Mouse (Mus musculus) layer of hippocampus, adult 6 months (tissue): ENCODE results near the gene Tmem80. TPM values are rescaled to one million over a fixed set of nuclear protein-coding genes. Genes with fewer than 3 reads are reported as not detected.

Source experiments
- long read RNA-seq, 2 experiments: library from polyadenylated mRNA; unstranded; transcript quantifications; one replicate each; pipeline ENCODE4 v2.0.0; 2019 to 2020
- polyA plus RNA-seq: library from polyadenylated mRNA; unstranded; fragments of <200 nt; fragmentation: Nextera tagmentation; gene quantifications from 2 replicates; pipeline ENCODE4 v1.2.3, GENCODE M21; 2021

Gene Tmem80
- polyA plus RNA-seq, result 32.9 and 33.3 TPM in 2 replicates
- long read RNA-seq, experiment 1, transcript Tmem80-203 (3 exons, 669 nt), result major isoform, 10 of 23 reads
- long read RNA-seq, experiment 1, partial matches to known transcripts, result 1 of 23 reads
- long read RNA-seq, experiment 1, other reads (novel, unspliced or antisense), result 4 of 23 reads
- long read RNA-seq, experiment 2, transcript Tmem80-202 (5 exons, 959 nt), result minor isoform, 12 of 102 reads
- long read RNA-seq, experiment 2, transcript Tmem80-201 (6 exons, 1,800 nt), result major isoform, 44 of 102 reads
- long read RNA-seq, experiment 2, transcript Tmem80-203 (3 exons, 669 nt), result minor isoform, 12 of 102 reads
- long read RNA-seq, experiment 2, partial matches to known transcripts, result 1 of 102 reads
- long read RNA-seq, experiment 2, other reads (novel, unspliced or antisense), result 29 of 102 reads

DNA sequence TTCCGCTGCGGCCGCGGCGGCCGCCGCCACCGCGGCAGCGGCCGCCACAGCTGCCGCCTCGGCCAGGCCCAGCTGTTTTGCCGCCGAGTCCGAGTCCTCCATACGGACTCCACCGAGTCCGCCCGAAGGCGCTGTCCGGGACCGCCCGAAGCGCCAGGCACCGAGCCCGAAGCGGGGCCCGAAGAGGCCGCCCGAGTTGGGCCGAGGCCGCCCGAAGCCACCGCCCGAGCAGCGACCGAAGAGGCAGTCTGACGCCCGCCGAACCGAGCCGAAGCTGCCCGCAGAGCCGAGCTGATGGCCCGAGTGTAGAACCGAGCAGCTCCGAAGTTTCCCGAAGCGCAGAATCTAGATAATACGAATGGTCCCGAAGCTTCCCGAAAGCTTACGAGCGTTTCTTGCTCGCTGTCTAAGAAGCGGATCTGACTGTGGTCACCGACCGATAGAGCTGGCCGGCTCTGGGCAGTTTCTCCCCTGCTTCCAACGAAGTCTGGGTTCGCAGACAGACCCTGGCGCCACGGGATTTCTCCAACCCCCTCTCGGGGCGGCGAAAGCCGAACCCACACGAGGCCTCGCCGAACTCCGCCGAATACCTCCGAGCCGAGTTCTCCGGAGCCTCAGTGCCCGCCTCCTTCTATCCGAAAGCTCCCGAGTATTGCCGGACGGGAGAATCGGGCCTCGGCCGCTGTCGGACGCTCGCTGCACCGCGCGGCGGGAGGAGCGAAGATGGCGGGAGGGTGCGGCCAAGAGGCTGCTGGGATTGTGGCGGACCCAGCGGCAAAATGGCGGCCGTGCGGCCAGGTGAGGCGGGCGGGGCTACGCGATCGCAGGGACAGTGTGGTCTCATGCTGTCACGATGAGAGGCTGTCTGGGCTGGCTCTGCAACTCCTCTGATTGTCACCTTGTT lies at the start of gene Tmem80, which contains the start of gene Deaf1:
Gene Tmem80, plus strand, starts transcription at position 271 of the 904 bp plus-strand sequence.
Gene Deaf1, minus strand, starts transcription at position 222 of the 904 bp plus-strand sequence.

DNA sequence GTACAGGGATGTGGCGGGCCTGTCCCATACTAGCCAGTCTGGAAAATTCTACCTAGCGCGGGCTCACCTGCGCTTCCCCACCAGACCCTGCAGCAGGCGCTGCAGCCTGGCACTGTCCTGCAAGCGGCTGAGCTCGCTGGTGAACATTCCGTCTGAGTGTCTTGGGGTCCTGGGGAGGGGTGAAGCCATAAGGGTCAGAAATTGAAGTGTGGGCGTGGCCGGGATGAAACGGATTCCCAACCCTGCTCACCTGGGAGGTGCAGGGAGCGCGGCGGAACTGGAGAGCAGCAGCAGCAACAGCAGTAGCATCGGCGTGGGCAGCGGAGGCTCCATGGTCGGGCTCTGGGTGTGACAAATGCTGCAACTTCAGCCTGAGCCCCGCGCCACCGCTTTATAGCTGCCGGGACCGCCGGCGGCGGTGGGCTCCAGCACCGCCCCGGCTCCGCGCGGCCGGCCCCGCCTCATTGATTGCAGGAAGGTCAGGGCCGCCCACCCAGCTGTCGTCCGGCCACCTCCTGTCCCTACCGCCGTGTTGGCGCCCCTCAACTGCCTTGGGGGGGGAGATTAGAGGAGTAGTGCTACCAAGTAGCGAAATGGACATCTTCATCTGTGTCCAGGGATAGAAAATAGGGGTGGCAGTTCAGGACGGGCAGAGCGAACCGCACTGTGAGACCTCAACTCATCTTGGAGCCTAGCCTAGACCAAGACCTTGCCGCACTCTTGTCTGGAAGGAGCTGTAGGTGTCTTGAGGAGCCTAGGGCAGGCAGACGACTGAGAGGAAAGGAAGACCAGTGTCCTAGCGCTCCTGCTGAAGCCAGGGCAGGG lies 48.6 kb upstream of the Tmem80 start, which contains the start of gene Sct:
Gene Sct, minus strand, starts transcription at position 368 of the 825 bp plus-strand sequence.

DNA sequence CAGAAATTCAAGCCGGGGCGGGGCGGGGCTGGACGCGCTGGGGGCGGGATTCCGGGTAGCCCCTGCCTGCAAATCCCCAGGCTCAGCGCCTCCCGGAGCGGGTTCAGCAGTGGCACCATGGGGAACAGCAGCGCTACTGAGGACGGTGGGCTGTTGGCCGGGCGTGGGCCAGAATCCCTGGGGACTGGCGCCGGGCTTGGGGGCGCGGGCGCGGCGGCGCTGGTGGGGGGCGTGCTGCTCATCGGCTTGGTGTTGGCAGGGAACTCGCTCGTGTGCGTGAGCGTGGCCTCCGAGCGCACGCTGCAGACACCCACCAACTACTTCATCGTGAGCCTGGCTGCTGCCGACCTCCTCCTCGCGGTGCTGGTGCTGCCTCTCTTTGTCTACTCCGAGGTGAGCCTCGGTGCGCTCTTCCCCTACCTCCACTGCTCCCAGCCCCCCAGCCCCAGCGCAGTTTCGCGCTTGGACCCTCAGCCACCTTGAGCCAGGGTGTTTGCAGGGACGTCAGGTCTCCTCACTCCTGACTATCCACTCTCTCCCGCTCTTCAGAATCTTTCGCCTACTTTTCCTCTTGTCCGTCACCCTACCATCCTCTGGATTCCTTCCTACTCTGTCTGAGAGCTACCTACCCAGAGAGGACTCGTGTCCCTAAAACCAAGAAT lies 35.5 kb upstream of the Tmem80 start, which contains the start of gene Drd4:
Gene Drd4, plus strand, starts transcription at position 86 of the 662 bp plus-strand sequence.

DNA sequence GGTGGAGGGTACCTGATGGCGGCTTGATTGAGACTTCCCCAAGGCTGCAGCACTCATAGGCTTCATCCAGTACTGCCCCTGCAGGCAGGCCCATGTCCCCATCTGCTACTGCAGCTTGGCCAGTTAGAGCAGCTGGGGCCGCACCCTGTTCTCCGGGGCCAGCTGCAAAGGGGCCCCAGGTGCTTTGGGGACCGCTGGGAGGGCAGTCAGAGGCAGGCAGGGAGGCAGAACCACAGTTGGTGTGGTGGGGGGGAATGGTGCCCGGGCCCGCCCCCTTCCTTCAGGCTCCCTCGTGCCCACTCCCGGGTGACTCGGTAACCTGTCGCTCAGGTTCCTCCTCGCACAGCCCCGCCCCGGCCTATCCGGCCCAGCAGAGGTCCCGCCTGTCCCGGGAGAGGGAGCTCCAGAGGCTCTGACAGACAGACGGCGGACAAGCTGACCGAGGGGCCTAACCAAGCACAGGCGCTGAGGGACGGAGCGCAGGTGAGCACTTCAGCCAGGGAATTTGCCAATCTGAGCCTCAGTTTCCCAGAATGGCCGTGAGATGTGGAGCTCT lies 11.1 kb downstream of the Tmem80 start, which contains the start of gene Eps8l2:
Gene Eps8l2, plus strand, starts transcription at position 305 of the 556 bp plus-strand sequence.

Other genes starting within 250 kb of the Tmem80 start
- gene Pkp3, start 249.5 kb upstream of the Tmem80 start, polyA plus RNA-seq, result 0.25 and 0.46 TPM in 2 replicates
- 1.5 and 1.6 TPM in 2 replicates for gene Sigirr, start 227.2 kb upstream of the Tmem80 start, polyA plus RNA-seq
- 0.04 TPM in 1 of 2 replicates, not detected in the other for gene Ano9, start 209.9 kb upstream of the Tmem80 start, polyA plus RNA-seq
- gene Ptdss2, start 205.4 kb upstream of the Tmem80 start, polyA plus RNA-seq, result 38.2 and 41.7 TPM in 2 replicates
- gene Rnh1, start 154.9 kb upstream of the Tmem80 start, polyA plus RNA-seq, result 64.0 and 68.9 TPM in 2 replicates
- gene Hras, start 133.7 kb upstream of the Tmem80 start, polyA plus RNA-seq, result 44.0 and 48.3 TPM in 2 replicates
- gene Lrrc56, start 133.6 kb upstream of the Tmem80 start, polyA plus RNA-seq, result 3.0 and 3.7 TPM in 2 replicates
- 0.19 TPM in 1 of 2 replicates, not detected in the other for gene Lmntd2, start 113.7 kb upstream of the Tmem80 start, polyA plus RNA-seq
- 2.4 and 2.5 TPM in 2 replicates for gene Rassf7, start 111.9 kb upstream of the Tmem80 start, polyA plus RNA-seq
- 21.3 and 23.3 TPM in 2 replicates for gene Phrf1, start 99.0 kb upstream of the Tmem80 start, polyA plus RNA-seq
- gene Irf7, start 61.3 kb upstream of the Tmem80 start, polyA plus RNA-seq, result 2.7 TPM in 2 replicates
- gene Cdhr5, start 51.0 kb upstream of the Tmem80 start, polyA plus RNA-seq, result 0.06 TPM in 1 of 2 replicates, not detected in the other
- gene Sct, start 48.6 kb upstream of the Tmem80 start, polyA plus RNA-seq, result 0.67 and 0.82 TPM in 2 replicates
- gene Drd4, start 35.7 kb upstream of the Tmem80 start, polyA plus RNA-seq, result 0.09 and 0.15 TPM in 2 replicates
- 65.4 and 72.8 TPM in 2 replicates for gene Deaf1, start within 50 bp of the Tmem80 start, polyA plus RNA-seq
- gene Eps8l2, start 11.1 kb downstream of the Tmem80 start, polyA plus RNA-seq, result 2.8 and 5.0 TPM in 2 replicates
- 301 and 321 TPM in 2 replicates for gene Taldo1, start 64.5 kb downstream of the Tmem80 start, polyA plus RNA-seq
- gene Gatd1, start 86.4 kb downstream of the Tmem80 start, polyA plus RNA-seq, result 46.9 and 50.3 TPM in 2 replicates
- 138 and 162 TPM in 2 replicates for gene Cend1, start 101.8 kb downstream of the Tmem80 start, polyA plus RNA-seq
- gene Slc25a22, start 110.2 kb downstream of the Tmem80 start, polyA plus RNA-seq, result 111 and 136 TPM in 2 replicates
- gene Pidd1, start 116.3 kb downstream of the Tmem80 start, polyA plus RNA-seq, result 0.33 and 0.48 TPM in 2 replicates
- 2,193 and 2,396 TPM in 2 replicates for gene Rplp2, start 119.6 kb downstream of the Tmem80 start, polyA plus RNA-seq
- 14.8 and 16.6 TPM in 2 replicates for gene Pnpla2, start 127.5 kb downstream of the Tmem80 start, polyA plus RNA-seq
- 2.9 and 4.7 TPM in 2 replicates for gene Cracr2b, start 133.4 kb downstream of the Tmem80 start, polyA plus RNA-seq
- gene Cd151, start 139.7 kb downstream of the Tmem80 start, polyA plus RNA-seq, result 34.7 and 46.2 TPM in 2 replicates
- gene Polr2l, start 147.4 kb downstream of the Tmem80 start, polyA plus RNA-seq, result 91.9 and 96.6 TPM in 2 replicates
- 27.1 and 34.9 TPM in 2 replicates for gene Tspan4, start 147.5 kb downstream of the Tmem80 start, polyA plus RNA-seq
- 69.3 and 75.3 TPM in 2 replicates for gene Chid1, start 212.1 kb downstream of the Tmem80 start, polyA plus RNA-seq
- 140 and 157 TPM in 2 replicates for gene Ap2a2, start 234.4 kb downstream of the Tmem80 start, polyA plus RNA-seq